Mouse (Mus musculus): ENCODE results near the gene Prss48. TPM values are rescaled to one million over a fixed set of nuclear protein-coding genes. Genes with fewer than 3 reads are reported as not detected.
A peak's percentile ranks its signal among the peaks of the same experiment; 100 is the strongest.
"Not testable (repeated sequence)": the region's sequence is repeated elsewhere in the genome, so short reads cannot be mapped to it uniquely, and the experiment has no call there.

The Prss48 gene
- polyA plus RNA-seq, 1 experiment from 2014 or later = 0.19 TPM

GRCm38 (mm10) chr3:85991140-85991801, 11.0 kb downstream of the Prss48 start:
- Histone ChIP-seq H3K9me3 (ENCODE audit: control insufficient read depth, low read length) (no peaks in the 10 kb centered on the region), H3K9ac (ENCODE audit: low read depth, low read length) (no peak overlapping the region), H3K36me3 (ENCODE audit: control insufficient read depth, insufficient read depth, low read length) (no peaks in the 10 kb centered on the region), H3K4me3 (ENCODE audit: low read depth, low read length) (no peak overlapping the region), H3K4me2 (replicated peaks; ENCODE audit: low read depth, low read length) (no peak overlapping the region), H3K4me1 (replicated peaks; ENCODE audit: control insufficient read depth, insufficient read depth, low read length) (no peaks in the 10 kb centered on the region), H3K27ac (ENCODE audit: low read depth, low read length) (no peak overlapping the region), H3K27me3 (ENCODE audit: control insufficient read depth, insufficient read depth, low read length) (no peaks in the 10 kb centered on the region)
- WGBS = 82% methylated on average over 6 of the region's 6 CpGs
- DNase-seq (ENCODE audit: low spot score) (no peak), ATAC-seq (ENCODE audit: low FRiP score) (no peak)

DNA sequence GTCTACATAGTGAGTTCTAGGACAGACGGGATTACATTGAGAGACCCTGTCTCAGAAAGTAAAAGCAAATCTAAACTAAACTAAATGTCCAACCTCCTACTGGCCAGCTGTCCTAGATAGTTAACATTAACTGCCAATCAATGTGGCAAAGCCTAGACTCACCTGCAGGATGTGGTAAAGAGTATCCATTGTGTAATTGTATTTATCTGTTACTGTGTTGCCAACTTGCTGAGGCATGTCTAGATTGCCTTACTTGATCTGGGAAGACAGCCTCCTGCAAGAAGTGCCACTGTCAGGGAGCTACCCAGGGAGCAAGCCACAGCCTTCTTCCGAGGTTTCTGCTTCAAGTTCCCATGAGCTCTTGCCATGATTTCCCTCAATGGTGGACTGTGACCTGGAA, 15.1 kb downstream of the Prss48 start:
- ATAC-seq (ENCODE audit: low FRiP score) = no peak
- no peaks in the 10 kb centered on the region for H3K9me3 ChIP-seq (ENCODE audit: control insufficient read depth, low read length)
- H3K4me1 ChIP-seq (replicated peaks; ENCODE audit: control insufficient read depth, insufficient read depth, low read length) = no peaks in the 10 kb centered on the region
- H3K4me2 ChIP-seq (replicated peaks; ENCODE audit: low read depth, low read length) = no peak overlapping the region
- H3K27me3 ChIP-seq (ENCODE audit: control insufficient read depth, insufficient read depth, low read length) = no peaks in the 10 kb centered on the region
- DNase-seq (ENCODE audit: low spot score) = no peak
- 88% methylated on average over 2 of the region's 2 CpGs for WGBS
- H3K4me3 ChIP-seq (ENCODE audit: low read depth, low read length) = no peak overlapping the region
- no peak overlapping the region for H3K27ac ChIP-seq (ENCODE audit: low read depth, low read length)
- no peak overlapping the region for H3K9ac ChIP-seq (ENCODE audit: low read depth, low read length)
- no peaks in the 10 kb centered on the region for H3K36me3 ChIP-seq (ENCODE audit: control insufficient read depth, insufficient read depth, low read length)

- Histone ChIP-seq H3K4me3 (ENCODE audit: low read depth, low read length) (no peak overlapping the region), H3K9me3 (ENCODE audit: control insufficient read depth, low read length) (no peaks in the 10 kb centered on the region), H3K36me3 (ENCODE audit: control insufficient read depth, insufficient read depth, low read length) (no peaks in the 10 kb centered on the region), H3K9ac (ENCODE audit: low read depth, low read length) (no peak overlapping the region), H3K4me2 (replicated peaks; ENCODE audit: low read depth, low read length) (no peak overlapping the region), H3K27me3 (ENCODE audit: control insufficient read depth, insufficient read depth, low read length) (no peaks in the 10 kb centered on the region), H3K27ac (ENCODE audit: low read depth, low read length) (no peak overlapping the region), H3K4me1 (replicated peaks; ENCODE audit: control insufficient read depth, insufficient read depth, low read length) (no peaks in the 10 kb centered on the region)
- 89% methylated on average over 6 of the region's 6 CpGs for WGBS
- no peak for ATAC-seq (ENCODE audit: low FRiP score)
- DNase-seq (ENCODE audit: low spot score) = no peak
Measured at GRCm38 (mm10) chr3:85984537-85984936, 17.8 kb downstream of the Prss48 start.

GRCm38 (mm10) chr3:85981761-85982160, 20.5 kb downstream of the Prss48 start:
- ATAC-seq (ENCODE audit: low FRiP score); H3K27me3 ChIP-seq (ENCODE audit: control insufficient read depth, insufficient read depth, low read length); H3K4me1 ChIP-seq (replicated peaks; ENCODE audit: control insufficient read depth, insufficient read depth, low read length); H3K9me3 ChIP-seq (ENCODE audit: control insufficient read depth, low read length); H3K27ac ChIP-seq (ENCODE audit: low read depth, low read length); DNase-seq (ENCODE audit: low spot score); H3K4me3 ChIP-seq (ENCODE audit: low read depth, low read length); H3K36me3 ChIP-seq (ENCODE audit: control insufficient read depth, insufficient read depth, low read length); H3K9ac ChIP-seq (ENCODE audit: low read depth, low read length); H3K4me2 ChIP-seq (replicated peaks; ENCODE audit: low read depth, low read length): not testable (repeated sequence)
- WGBS = 90% methylated on average over 3 of the region's 3 CpGs

DNA sequence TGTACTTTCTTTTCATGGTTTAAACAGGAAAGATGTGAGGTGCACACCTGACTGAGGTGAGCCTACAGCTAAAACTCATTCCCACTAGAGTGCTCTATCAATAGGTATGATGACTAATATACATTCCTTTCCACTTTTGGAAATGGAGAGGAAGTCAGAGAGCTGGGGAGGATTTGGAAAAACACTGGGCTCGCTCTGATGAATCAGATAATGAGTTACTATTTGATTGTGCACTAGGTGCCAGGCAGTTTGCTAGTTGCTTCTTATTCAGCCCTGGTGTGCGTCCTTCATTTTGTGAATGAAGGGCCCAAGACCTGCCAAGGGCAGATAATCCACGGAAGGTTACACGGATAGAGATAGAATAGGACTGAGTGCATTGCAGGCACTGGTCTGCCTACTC, 22.3 kb downstream of the Prss48 start:
- ATAC-seq (ENCODE audit: low FRiP score) (no peak), DNase-seq (ENCODE audit: low spot score) (no peak)
- WGBS = 98% methylated on average over 4 of the region's 4 CpGs
- Histone ChIP-seq H3K4me3 (ENCODE audit: low read depth, low read length) (no peak overlapping the region), H3K9ac (ENCODE audit: low read depth, low read length) (no peak overlapping the region), H3K36me3 (ENCODE audit: control insufficient read depth, insufficient read depth, low read length) (no peaks in the 10 kb centered on the region), H3K27me3 (ENCODE audit: control insufficient read depth, insufficient read depth, low read length) (no peaks in the 10 kb centered on the region), H3K4me1 (replicated peaks; ENCODE audit: control insufficient read depth, insufficient read depth, low read length) (no peaks in the 10 kb centered on the region), H3K4me2 (replicated peaks; ENCODE audit: low read depth, low read length) (no peak overlapping the region), H3K27ac (ENCODE audit: low read depth, low read length) (no peak overlapping the region), H3K9me3 (ENCODE audit: control insufficient read depth, low read length) (no peaks in the 10 kb centered on the region)

DNA sequence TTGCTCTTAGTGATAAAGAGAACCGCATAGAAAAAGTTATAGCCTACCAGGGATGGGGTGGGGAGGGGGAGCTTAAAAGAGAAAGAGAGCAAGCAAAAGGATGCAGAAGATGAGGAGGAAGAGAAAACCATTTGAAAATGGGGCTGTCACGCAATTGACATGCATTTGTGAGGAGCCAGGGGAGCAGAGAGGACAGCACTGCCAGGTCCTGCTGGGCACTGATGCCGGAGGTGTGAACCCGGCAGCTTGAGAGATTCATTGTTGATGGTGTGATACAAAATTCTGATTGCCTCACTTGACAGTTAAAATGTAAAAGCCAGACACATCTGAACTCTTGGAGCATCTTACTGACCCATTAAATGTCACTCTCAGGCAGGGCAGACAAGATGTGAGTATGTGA, 27.8 kb downstream of the Prss48 start:
- H3K27ac ChIP-seq (ENCODE audit: low read depth, low read length) = no peak overlapping the region
- H3K4me3 ChIP-seq (ENCODE audit: low read depth, low read length) = no peak overlapping the region
- 71% methylated on average over 4 of the region's 4 CpGs for WGBS

GRCm38 (mm10) chr3:85973376-85974140, 28.7 kb downstream of the Prss48 start:
- Histone ChIP-seq H3K9me3 (ENCODE audit: control insufficient read depth, low read length) (no peaks in the 10 kb centered on the region), H3K27me3 (ENCODE audit: control insufficient read depth, insufficient read depth, low read length) (no peaks in the 10 kb centered on the region), H3K4me3 (ENCODE audit: low read depth, low read length) (no peak overlapping the region), H3K4me1 (replicated peaks; ENCODE audit: control insufficient read depth, insufficient read depth, low read length) (no peaks in the 10 kb centered on the region; the same call in none of the 2 replicates), H3K36me3 (ENCODE audit: control insufficient read depth, insufficient read depth, low read length) (no peaks in the 10 kb centered on the region), H3K27ac (ENCODE audit: low read depth, low read length) (no peak overlapping the region), H3K4me2 (replicated peaks; ENCODE audit: low read depth, low read length) (no peak overlapping the region), H3K9ac (ENCODE audit: low read depth, low read length) (no peak overlapping the region)
- DNase-seq (ENCODE audit: low spot score) (no peak), ATAC-seq (ENCODE audit: low FRiP score) (no peak)
- WGBS = 88% methylated on average over 10 of the region's 10 CpGs

More for the DNA sequence above, 27.8 kb downstream of the Prss48 start:
- no peaks in the 10 kb centered on the region for H3K36me3 ChIP-seq (ENCODE audit: control insufficient read depth, insufficient read depth, low read length)
- no peaks in the 10 kb centered on the region for H3K27me3 ChIP-seq (ENCODE audit: control insufficient read depth, insufficient read depth, low read length)
- H3K4me2 ChIP-seq (replicated peaks; ENCODE audit: low read depth, low read length) = no peak overlapping the region
- no peaks in the 10 kb centered on the region; the same call in none of the 2 replicates for H3K4me1 ChIP-seq (replicated peaks; ENCODE audit: control insufficient read depth, insufficient read depth, low read length)
- no peak overlapping the region for H3K9ac ChIP-seq (ENCODE audit: low read depth, low read length)
- no peaks in the 10 kb centered on the region for H3K9me3 ChIP-seq (ENCODE audit: control insufficient read depth, low read length)
- DNase-seq (ENCODE audit: low spot score) (no peak), ATAC-seq (ENCODE audit: low FRiP score) (no peak)

- Histone ChIP-seq H3K9ac (ENCODE audit: low read depth, low read length) (peak overlapping the region; percentile 81), H3K4me3 (ENCODE audit: low read depth, low read length) (peak overlapping the region; percentile 74), H3K36me3 (ENCODE audit: control insufficient read depth, insufficient read depth, low read length) (no peaks in the 10 kb centered on the region), H3K4me2 (replicated peaks; ENCODE audit: low read depth, low read length) (peak overlapping the region; percentile 94), H3K4me1 (replicated peaks; ENCODE audit: control insufficient read depth, insufficient read depth, low read length) (no peaks in the 10 kb centered on the region; the same call in none of the 2 replicates), H3K27me3 (ENCODE audit: control insufficient read depth, insufficient read depth, low read length) (no peaks in the 10 kb centered on the region), H3K27ac (ENCODE audit: low read depth, low read length) (no peak overlapping the region), H3K9me3 (ENCODE audit: control insufficient read depth, low read length) (no peaks in the 10 kb centered on the region)
- ATAC-seq (ENCODE audit: low FRiP score) = no peak
- DNase-seq (ENCODE audit: low spot score) = peak; percentile 39
- WGBS = 1% methylated on average over 13 of the region's 13 CpGs
Measured at GRCm38 (mm10) chr3:85971599-85971975, 30.7 kb downstream of the Prss48 start.
